Mouse (Mus musculus) kidney, adult 2 months (tissue): Measurements from ENCODE around the gene Mypn. TPM values are rescaled to one million over a fixed set of nuclear protein-coding genes. Genes with fewer than 3 reads are reported as not detected.

ENCODE experiments used
- DNase-seq: peaks from one replicate; pipeline ENCODE4 v3.0.0; 2021
- H3K27ac ChIP-seq: fragments of 200-500 bp; 2 replicates; pipeline ENCODE4 v1.5.1; 2012; ENCODE audit warnings: low read depth, low read length, control low read depth, inconsistent platforms; ENCODE audit not compliant: insufficient read depth
- H3K27me3 ChIP-seq: fragments of 200-500 bp; replicated peaks from 2 replicates; pipeline ENCODE4 v1.6.1; 2012; ENCODE audit warnings: mild to moderate bottlenecking, moderate library complexity, low read length, inconsistent platforms; ENCODE audit not compliant: control insufficient read depth, insufficient read depth
- H3K36me3 ChIP-seq: fragments of 200-500 bp; 2 replicates; pipeline ENCODE4 v1.6.1; 2012; ENCODE audit warnings: mild to moderate bottlenecking, moderate library complexity, low read length, inconsistent platforms; ENCODE audit not compliant: control insufficient read depth, insufficient read depth
- H3K4me1 ChIP-seq: fragments of 200-500 bp; 2 replicates; pipeline ENCODE4 v1.6.1; 2011; ENCODE audit warnings: low read length; ENCODE audit not compliant: control insufficient read depth, insufficient read depth
- H3K4me3 ChIP-seq: fragments of 200-500 bp; 2 replicates; pipeline ENCODE4 v1.5.1; 2011; ENCODE audit warnings: mild to moderate bottlenecking, low read depth, low read length, control low read depth; ENCODE audit not compliant: insufficient read depth
- CTCF ChIP-seq: fragments of 200-500 bp; conservative IDR thresholded peaks from 2 replicates; pipeline ENCODE4 v1.5.1; 2011; ENCODE audit warnings: low read depth, mild to moderate bottlenecking, control low read depth, low read length, moderate library complexity, mixed read lengths; ENCODE audit not compliant: insufficient read depth, insufficient read length
- POLR2A ChIP-seq: fragments of 200-500 bp; IDR thresholded peaks from one replicate; pipeline ENCODE4 v1.6.1; 2011; ENCODE audit warnings: low read depth, low read length, control low read depth
- WGBS: fragments of 180-500 bp; shearing (Covaris S2); methylation state at CpG from one replicate; pipeline ENCODE4 v1.1.7; 2018; 5-methylcytosine and 5-hydroxymethylcytosine counted together
- polyA plus RNA-seq: library from polyadenylated mRNA; depleted of rRNA; stranded (reverse); fragments of >200 nt; gene quantifications from 2 replicates; pipeline ENCODE4 v1.2.3, GENCODE M21; 2012; rRNA removed

Gene Mypn
- polyA plus RNA-seq: 0.74 TPM in 1 of 2 replicates, not detected in the other

GRCm38 (mm10) chr10:63203728-63204127, at the start of gene Mypn:
Mypn (minus strand) TSS chr10:63203952.
- H3K36me3 ChIP-seq: no peaks in the 10 kb centered on the region
- no peaks in the 10 kb centered on the region for H3K4me1 ChIP-seq
- H3K27me3 ChIP-seq: no peaks in the 10 kb centered on the region
- H3K4me3 ChIP-seq: no peak within 1 kb of the TSS
- H3K27ac ChIP-seq: no peak within 1 kb of the TSS
- TF ChIP-seq CTCF (no peak), POLR2A (no peak)
- DNase-seq: no peak
- 85% methylated on average over 15 of the region's 15 CpGs for WGBS

- H3K4me1 ChIP-seq: no peaks in the 10 kb centered on the region
- DNase-seq: no peak
- peaks cover 1% of the 10 kb centered on the region; the same call in 1 of the 2 replicates for H3K36me3 ChIP-seq
- no peak overlapping the region for H3K4me3 ChIP-seq
- no peak overlapping the region for H3K27ac ChIP-seq
- WGBS: 95% methylated on average over 6 of the region's 6 CpGs
- no peaks in the 10 kb centered on the region for H3K27me3 ChIP-seq
- TF ChIP-seq CTCF (no peak), POLR2A (no peak)
Measured at GRCm38 (mm10) chr10:63248421-63248820, 44.7 kb upstream of the Mypn start.

- TF ChIP-seq CTCF: no peak
- no peak for TF ChIP-seq POLR2A
- Histone ChIP-seq H3K27me3 (no peaks in the 10 kb centered on the region), H3K27ac (no peak overlapping the region), H3K36me3 (peaks cover 1% of the 10 kb centered on the region; the same call in 1 of the 2 replicates), H3K4me1 (peaks cover 6% of the 10 kb centered on the region; the same call in 1 of the 2 replicates), H3K4me3 (no peak overlapping the region)
- DNase-seq: no peak
- 79% methylated on average over 7 of the region's 7 CpGs for WGBS
Measured at GRCm38 (mm10) chr10:63247457-63247856, 43.7 kb upstream of the Mypn start.

GRCm38 (mm10) chr10:63245846-63246245, 42.1 kb upstream of the Mypn start:
- H3K36me3 ChIP-seq: no peaks in the 10 kb centered on the region; the same call in 1 of the 2 replicates
- no peak for DNase-seq
- WGBS: 85% methylated on average over 3 of the region's 3 CpGs
- H3K27me3 ChIP-seq: no peaks in the 10 kb centered on the region
- no peak overlapping the region for H3K4me3 ChIP-seq
- H3K4me1 ChIP-seq: peaks cover 8% of the 10 kb centered on the region; the same call in 1 of the 2 replicates
- TF ChIP-seq CTCF: no peak
- no peak for TF ChIP-seq POLR2A
- H3K27ac ChIP-seq: no peak overlapping the region; the same call in 1 of the 2 replicates

- Histone ChIP-seq H3K27ac (no peak overlapping the region), H3K4me1 (peaks cover 8% of the 10 kb centered on the region; the same call in 1 of the 2 replicates), H3K4me3 (peak overlapping the region; percentile 89), H3K27me3 (no peaks in the 10 kb centered on the region), H3K36me3 (no peaks in the 10 kb centered on the region; the same call in 1 of the 2 replicates)
- TF ChIP-seq POLR2A (no peak), CTCF (peak; percentile 50)
- DNase-seq: peak; percentile 48
- 14% methylated on average over 5 of the region's 5 CpGs for WGBS
Measured at GRCm38 (mm10) chr10:63244746-63245145, 41.0 kb upstream of the Mypn start.

- DNase-seq: peak; percentile 53
- TF ChIP-seq CTCF (no peak), POLR2A (no peak)
- Histone ChIP-seq H3K4me3 (peak overlapping the region; percentile 89), H3K27me3 (no peaks in the 10 kb centered on the region), H3K4me1 (peaks cover 8% of the 10 kb centered on the region; the same call in 1 of the 2 replicates), H3K27ac (peak overlapping the region; percentile 96), H3K36me3 (no peaks in the 10 kb centered on the region; the same call in 1 of the 2 replicates)
- under 1% methylated on average over 41 of the region's 41 CpGs for WGBS
Measured at GRCm38 (mm10) chr10:63244055-63244671, 40.4 kb upstream of the Mypn start.

GRCm38 (mm10) chr10:63243493-63244054, 39.8 kb upstream of the Mypn start, which contains the start of gene Herc4:
Herc4 (plus strand) TSS chr10:63243810.
- DNase-seq: peak; percentile 96
- Histone ChIP-seq H3K27me3 (no peaks in the 10 kb centered on the region), H3K4me1 (peaks cover 8% of the 10 kb centered on the region; the same call in 1 of the 2 replicates), H3K27ac (peak within 1 kb of the TSS; percentile 96), H3K4me3 (peak within 1 kb of the TSS; percentile 89), H3K36me3 (no peaks in the 10 kb centered on the region; the same call in 1 of the 2 replicates)
- TF ChIP-seq CTCF: no peak
- peak; percentile 77 for TF ChIP-seq POLR2A
- under 1% methylated on average over 41 of the region's 44 CpGs for WGBS
